Mouse (Mus musculus): Measurements from ENCODE around the gene Higd1a. TPM values are rescaled to one million over a fixed set of nuclear protein-coding genes. Genes with fewer than 3 reads are reported as not detected.

Higd1a gene
- polyA plus RNA-seq, 1 experiment from 2014 or later: 145 TPM

GRCm38 (mm10) chr9:121807546-121807945 is 50.6 kb downstream of the Higd1a start:
- Histone ChIP-seq H3K4me3 (no peak overlapping the region), H3K9me3 (replicated peaks) (no peaks in the 10 kb centered on the region), H3K4me1 (no peaks in the 10 kb centered on the region), H3K27ac (no peak overlapping the region), H3K36me3 (no peaks in the 10 kb centered on the region), H3K27me3 (replicated peaks) (no peaks in the 10 kb centered on the region), H3K9ac (no peak overlapping the region), H3K4me2 (no peak overlapping the region)
- 73% methylated on average over 1 of the region's 1 CpGs for WGBS (ENCODE audit: insufficient replicate concordance)
- no peak for ATAC-seq

GRCm38 (mm10) chr9:121802747-121803146 is 55.4 kb downstream of the Higd1a start:
- Histone ChIP-seq H3K36me3 (no peaks in the 10 kb centered on the region), H3K27me3 (replicated peaks) (peaks cover 12% of the 10 kb centered on the region), H3K9me3 (replicated peaks) (no peaks in the 10 kb centered on the region), H3K4me1 (peaks cover 3% of the 10 kb centered on the region; the same call in 1 of the 2 replicates), H3K4me3 (no peak overlapping the region), H3K4me2 (no peak overlapping the region), H3K27ac (no peak overlapping the region), H3K9ac (no peak overlapping the region)
- no peak for ATAC-seq
- WGBS (ENCODE audit: insufficient replicate concordance): 33% methylated on average over 7 of the region's 7 CpGs

GRCm38 (mm10) chr9:121798887-121799520 is 59.2 kb downstream of the Higd1a start:
- no peak overlapping the region for H3K27ac ChIP-seq
- no peak for ATAC-seq
- H3K4me3 ChIP-seq: no peak overlapping the region
- H3K27me3 ChIP-seq (replicated peaks): peaks cover 18% of the 10 kb centered on the region
- H3K4me1 ChIP-seq: peaks cover 6% of the 10 kb centered on the region; the same call in 1 of the 2 replicates
- 34% methylated on average over 6 of the region's 6 CpGs for WGBS (ENCODE audit: insufficient replicate concordance)
- H3K9ac ChIP-seq: no peak overlapping the region
- no peak overlapping the region for H3K4me2 ChIP-seq
- no peaks in the 10 kb centered on the region for H3K9me3 ChIP-seq (replicated peaks)
- H3K36me3 ChIP-seq: no peaks in the 10 kb centered on the region

Other genes with a start within 250 kb of the Higd1a start
- gene Lyzl4, start 216.3 kb downstream of the Higd1a start, polyA plus RNA-seq (2016; fragmentation: Nextera tagmentation; extraction: Ambion mirVana): 0.23 and 0.29 TPM in 2 replicates
- 0.14 and 0.23 TPM in 2 replicates for gene Vipr1, start 215.6 kb downstream of the Higd1a start, polyA plus RNA-seq (2016; fragmentation: Nextera tagmentation; extraction: Ambion mirVana)
- gene Sec22c, start 152.9 kb downstream of the Higd1a start, polyA plus RNA-seq (2016; fragmentation: Nextera tagmentation; extraction: Ambion mirVana): 4.4 and 5.1 TPM in 2 replicates
- 77.5 and 89.3 TPM in 2 replicates for gene Ss18l2, start 148.0 kb downstream of the Higd1a start, polyA plus RNA-seq (2016; fragmentation: Nextera tagmentation; extraction: Ambion mirVana)
- 34.0 and 38.9 TPM in 2 replicates for gene Nktr, start 139.2 kb downstream of the Higd1a start, polyA plus RNA-seq (2016; fragmentation: Nextera tagmentation; extraction: Ambion mirVana)
- 1.9 and 2.6 TPM in 2 replicates for gene Zfp651, start 99.0 kb downstream of the Higd1a start, polyA plus RNA-seq (2016; fragmentation: Nextera tagmentation; extraction: Ambion mirVana)
- 0.06 and 0.26 TPM in 2 replicates for gene Klhl40, start 80.8 kb downstream of the Higd1a start, polyA plus RNA-seq (2016; fragmentation: Nextera tagmentation; extraction: Ambion mirVana)
- not detected in 2 replicates for gene Hhatl, start 65.9 kb downstream of the Higd1a start, polyA plus RNA-seq (2016; fragmentation: Nextera tagmentation; extraction: Ambion mirVana)
- gene Ccdc13, start 18.9 kb downstream of the Higd1a start, polyA plus RNA-seq (2016; fragmentation: Nextera tagmentation; extraction: Ambion mirVana): not detected in 2 replicates
- 0.16 and 0.19 TPM in 2 replicates for gene Ackr2, start 40.0 kb upstream of the Higd1a start, polyA plus RNA-seq (2016; fragmentation: Nextera tagmentation; extraction: Ambion mirVana)
- gene Cyp8b1, start 57.9 kb upstream of the Higd1a start, polyA plus RNA-seq (2016; fragmentation: Nextera tagmentation; extraction: Ambion mirVana): 0.22 and 0.27 TPM in 2 replicates
- 0.20 and 0.44 TPM in 2 replicates for gene Fam198a, start 92.6 kb upstream of the Higd1a start, polyA plus RNA-seq (2016; fragmentation: Nextera tagmentation; extraction: Ambion mirVana)
- 3.4 and 3.5 TPM in 2 replicates for gene Pomgnt2, start 138.7 kb upstream of the Higd1a start, polyA plus RNA-seq (2016; fragmentation: Nextera tagmentation; extraction: Ambion mirVana)